Mouse (Mus musculus) megakaryocyte, embryonic 14.5 days (primary cell): ENCODE measurements at regions not wholly inside any gene's neighbourhood (a gene's known extent, or its start where the extent isn't known, plus 50 kb on each side); places are given as distances from the start of the nearest gene placed in this dataset.

Experiments used
- FLI1 ChIP-seq: IDR thresholded peaks from 2 replicates; pipeline ENCODE4 v1.6.1; 2012; ENCODE audit warnings: low read length, inconsistent platforms, mixed read lengths
- GATA1 ChIP-seq: IDR thresholded peaks from 3 replicates; pipeline ENCODE4 v1.6.1; 2012; ENCODE audit warnings: mixed read lengths, low read length, inconsistent platforms, borderline replicate concordance

DNA sequence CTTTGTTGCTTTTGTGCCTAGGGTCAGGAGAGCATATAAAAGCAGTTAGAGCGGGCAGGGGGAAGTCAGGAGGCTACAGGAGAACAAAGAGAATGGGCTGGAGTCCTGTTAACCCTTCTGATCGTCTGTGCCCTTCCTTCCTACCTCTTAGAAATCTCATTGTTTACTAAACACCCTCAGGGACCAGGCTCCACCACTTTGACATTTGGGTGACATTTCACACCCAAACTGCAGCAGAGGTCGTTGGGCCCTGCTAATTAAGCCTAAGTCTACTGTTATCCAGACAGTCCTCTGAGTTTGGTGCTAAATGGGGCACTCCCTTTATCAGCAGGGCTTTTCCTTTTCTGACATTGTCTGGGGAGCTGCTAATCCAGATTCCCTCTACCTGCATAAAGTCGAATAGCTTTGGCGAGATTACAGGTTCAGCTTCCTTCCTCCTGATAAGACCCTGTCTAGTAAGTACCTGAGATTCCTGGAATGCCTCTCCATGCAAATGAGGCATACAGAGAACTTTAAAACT lies 84.2 kb upstream of the Arglu1 start:
- TF ChIP-seq GATA1 (no peak), FLI1 (no peak)
